Mouse (Mus musculus) gastrocnemius, adult 8-10 months (tissue): ENCODE measurements around the gene Top2b. TPM values are rescaled to one million over a fixed set of nuclear protein-coding genes. Genes with fewer than 3 reads are reported as not detected.

Experiments
- DNase-seq, 2 experiments: peaks; one replicate each; pipeline ENCODE4 v3.0.0; 2022; ENCODE audit warnings: low spot score in 2 of 2
- total RNA-seq, 4 experiments: library from RNA; stranded (reverse); gene quantifications; 2 replicates each; pipeline ENCODE4 v1.2.4; 2022

Top2b gene
- 10 to 100 TPM; 24.4 to 36.3 (median 29.6) TPM for total RNA-seq

- DNase-seq: peak; percentile 97
Measured at GRCm38 (mm10) chr14:16364878-16365337, at the start of gene Top2b. Gene Top2b, plus strand, starts transcription at chr14:16365179.

DNA sequence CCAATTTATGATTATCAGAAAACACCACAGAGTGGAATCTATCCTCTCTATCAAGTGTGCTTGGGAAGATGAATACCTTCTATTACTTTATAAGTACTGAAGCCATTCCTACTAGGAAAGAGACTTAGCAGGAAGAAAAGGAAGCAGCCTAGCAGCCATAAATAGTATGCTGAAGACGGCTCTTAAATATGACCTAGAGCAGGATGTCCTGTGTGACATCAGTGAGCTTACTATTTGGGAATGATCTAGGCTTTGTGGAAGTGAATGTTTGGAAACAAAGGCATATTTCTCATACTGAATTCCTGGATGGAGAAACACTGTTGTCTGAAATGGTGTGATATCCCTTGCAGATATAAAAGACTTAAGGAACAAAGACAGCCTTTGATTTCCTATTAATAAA, 48.3 kb upstream of the Top2b start:
- DNase-seq: no peak

- no peak for DNase-seq
Measured at GRCm38 (mm10) chr14:16319818-16320217, 45.2 kb upstream of the Top2b start.

- DNase-seq: no peak
Measured at GRCm38 (mm10) chr14:16324394-16324793, 40.6 kb upstream of the Top2b start.

DNA sequence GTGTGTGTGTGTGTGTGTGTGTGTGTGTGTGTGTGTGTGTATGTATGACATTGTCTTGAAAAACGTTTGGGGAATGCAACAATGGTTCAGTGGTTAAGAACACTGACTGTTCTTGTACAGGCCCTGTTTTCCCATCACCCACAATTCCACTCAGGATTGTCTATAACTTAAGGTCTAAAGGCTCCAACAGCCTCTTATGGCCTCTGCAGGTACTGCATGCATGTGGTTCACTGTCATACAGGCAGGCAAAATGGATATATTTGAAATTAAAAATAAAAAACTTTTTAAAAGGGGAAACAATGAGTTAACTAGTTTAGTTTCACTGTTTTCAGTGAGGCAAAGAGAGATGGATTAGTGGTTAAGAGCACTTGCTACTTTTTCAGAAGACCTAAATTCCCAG, 39.8 kb upstream of the Top2b start:
- no peak for DNase-seq

- peak in 1 of 2 experiments; percentile 31 for DNase-seq
Measured at GRCm38 (mm10) chr14:16328531-16328930, 36.4 kb upstream of the Top2b start.

GRCm38 (mm10) chr14:16328959-16329480, 36.0 kb upstream of the Top2b start:
- DNase-seq: no peak

- DNase-seq: no peak
Measured at GRCm38 (mm10) chr14:16329756-16330155, 35.2 kb upstream of the Top2b start.

GRCm38 (mm10) chr14:16334260-16334659, 30.7 kb upstream of the Top2b start:
- DNase-seq: no peak

DNA sequence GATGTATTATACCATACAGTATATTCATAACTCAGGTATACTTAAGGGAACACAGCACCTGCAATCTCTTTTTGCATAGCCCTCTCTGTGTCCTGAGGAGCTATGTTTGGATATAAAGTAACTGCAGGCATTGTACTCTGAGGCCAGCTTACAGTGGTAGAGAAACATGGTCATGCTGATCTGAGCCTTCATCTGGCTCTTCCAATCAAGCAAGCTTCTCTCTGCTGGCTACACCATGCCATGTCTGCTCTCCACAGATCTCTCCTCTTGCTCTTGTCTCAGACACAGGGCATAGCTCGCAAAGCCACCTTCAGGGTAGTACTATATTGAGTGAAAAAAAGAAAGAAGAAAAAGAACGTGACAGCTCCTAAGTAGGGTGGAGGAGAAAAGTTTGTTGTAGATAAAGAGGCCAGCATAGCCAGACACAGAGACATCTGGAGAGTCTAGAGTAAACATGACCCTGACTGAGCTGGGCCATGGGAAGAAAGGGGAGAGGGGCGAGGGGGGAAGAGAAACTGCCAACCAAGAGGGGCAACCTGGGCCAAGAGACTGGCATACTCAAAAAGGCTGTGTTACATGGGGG, 29.1 kb upstream of the Top2b start:
- no peak for DNase-seq

GRCm38 (mm10) chr14:16347505-16347904, 17.5 kb upstream of the Top2b start:
- DNase-seq: no peak

DNA sequence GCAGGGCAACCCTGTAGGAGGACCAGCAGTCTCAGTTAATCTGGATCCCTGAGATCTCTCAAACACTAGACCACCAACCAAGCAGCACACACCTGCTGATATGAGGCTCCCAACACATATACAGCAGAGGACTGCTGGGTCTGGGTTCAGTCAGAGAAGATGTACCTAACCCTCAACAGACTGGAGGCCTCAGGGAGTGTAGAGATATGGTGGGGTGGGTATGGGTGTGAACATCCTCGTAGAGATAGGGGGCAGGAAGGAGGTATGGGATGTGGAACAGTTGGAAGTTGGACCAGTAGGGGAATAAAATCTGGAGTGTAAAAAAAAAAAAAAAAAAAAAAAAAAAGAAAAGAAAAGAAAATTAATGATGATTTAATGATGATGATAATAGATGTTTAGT, 5.3 kb upstream of the Top2b start:
- DNase-seq: no peak

DNA sequence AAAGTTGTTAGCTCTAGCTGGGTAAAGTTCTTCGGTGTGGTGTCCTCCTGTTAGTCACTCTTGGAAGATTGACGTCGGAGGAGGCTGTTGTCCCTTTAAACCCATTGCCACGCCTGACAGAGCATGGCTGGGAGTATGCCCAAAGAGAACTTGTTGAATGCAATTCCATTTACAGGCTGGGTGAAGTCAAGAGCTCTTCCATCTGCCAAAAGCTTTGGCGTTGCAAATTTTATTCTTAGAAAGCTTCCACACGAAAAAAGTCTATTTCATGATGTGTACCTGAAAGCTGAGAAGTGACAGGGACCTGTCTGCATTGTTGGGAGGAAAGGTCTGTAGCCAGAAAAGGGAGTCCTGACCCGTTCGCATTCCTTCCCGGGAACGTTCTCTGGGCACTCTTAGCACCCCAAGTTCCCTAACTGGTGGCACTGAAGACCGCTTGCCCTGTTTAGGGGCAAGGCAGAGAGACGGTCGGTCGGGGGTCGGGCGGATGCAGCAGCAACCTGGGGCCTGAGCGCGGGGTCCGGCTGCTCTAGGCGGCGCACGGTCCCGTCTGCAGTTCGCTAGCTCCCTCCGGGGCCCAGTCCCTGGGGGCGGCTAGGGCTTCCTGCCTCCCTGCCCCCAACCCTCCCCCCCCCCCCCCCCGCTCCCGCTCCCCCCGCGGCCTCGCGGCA, 683 bp upstream of the Top2b start:
- DNase-seq: peak; percentile 21 to 22

DNA sequence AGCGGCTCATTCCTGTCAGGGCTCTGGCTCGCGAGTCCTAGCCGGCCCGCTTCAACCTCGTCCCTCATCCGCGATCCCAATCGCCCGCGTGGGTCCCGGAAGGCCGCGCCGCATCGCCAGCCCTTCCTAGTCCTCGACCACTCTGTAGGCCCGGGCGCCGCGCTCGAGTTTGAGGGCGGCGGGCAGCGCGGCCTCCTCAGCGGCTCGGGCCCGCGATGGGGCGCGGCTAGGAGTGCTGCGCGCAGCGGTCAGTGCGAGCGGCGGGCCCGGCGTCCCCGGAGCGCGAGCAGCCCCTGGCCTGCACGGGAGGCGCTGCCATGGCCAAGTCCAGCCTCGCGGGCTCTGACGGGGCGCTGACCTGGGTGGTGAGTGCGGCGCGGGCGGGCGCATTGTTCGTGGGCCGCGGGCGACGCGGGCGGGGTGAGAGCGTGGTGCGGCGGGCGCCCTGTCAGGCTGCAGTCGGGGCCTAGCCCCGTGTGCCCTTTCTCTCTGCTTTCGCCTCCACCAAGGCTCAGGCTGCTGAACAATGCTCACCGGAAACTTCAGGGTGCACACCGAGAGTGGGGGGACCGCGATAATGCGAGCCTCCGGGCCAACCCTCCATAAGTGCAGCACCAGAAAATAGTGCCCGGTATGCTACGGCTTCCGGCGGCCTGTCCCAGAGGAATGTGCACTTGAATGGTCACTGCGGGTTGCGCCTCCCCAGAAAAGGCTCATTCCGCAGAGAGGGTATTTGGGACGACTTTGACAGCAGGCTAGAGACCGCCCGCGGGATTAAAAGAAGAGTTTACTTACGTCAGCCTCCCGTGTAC, 589 bp downstream of the Top2b start:
- peak; percentile 31 to 60 for DNase-seq

DNA sequence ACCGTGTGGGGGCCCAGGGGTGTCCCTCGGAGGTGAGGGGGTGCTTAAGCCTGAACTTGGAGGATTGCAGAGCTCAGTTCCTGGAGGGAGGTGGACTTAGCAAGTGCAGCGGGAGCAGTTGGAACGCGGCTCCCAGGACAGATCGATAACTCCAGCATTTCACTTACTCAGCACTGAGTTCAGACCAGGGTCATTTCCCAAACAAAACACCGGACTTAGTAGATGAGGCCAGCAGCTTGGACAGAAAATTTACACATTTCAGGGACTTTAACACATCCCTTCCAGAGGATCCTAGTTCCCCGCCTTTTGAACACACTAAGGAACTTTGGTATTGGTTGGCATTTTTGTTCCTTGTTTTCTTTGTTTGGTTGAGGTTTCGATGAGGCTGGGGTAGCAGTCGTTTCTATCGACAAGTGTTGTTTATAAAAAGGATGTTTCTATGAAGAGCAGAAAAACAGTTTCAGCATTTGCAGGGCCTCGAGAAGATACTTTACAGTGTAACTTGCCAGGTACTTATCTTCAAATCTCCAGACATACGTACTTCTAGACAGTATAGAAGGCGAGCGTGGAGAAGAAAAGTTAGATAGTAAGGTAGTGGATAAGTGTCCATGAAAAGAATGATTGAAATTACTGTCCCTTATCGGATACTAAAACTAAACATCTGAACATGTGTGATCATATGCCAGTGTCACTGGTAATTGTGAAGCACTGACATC, 1.4 kb downstream of the Top2b start:
- no peak for DNase-seq

- DNase-seq: no peak
Measured at GRCm38 (mm10) chr14:16366986-16367385, 2.0 kb downstream of the Top2b start.

GRCm38 (mm10) chr14:16372761-16373160, 7.8 kb downstream of the Top2b start:
- DNase-seq: no peak

DNA sequence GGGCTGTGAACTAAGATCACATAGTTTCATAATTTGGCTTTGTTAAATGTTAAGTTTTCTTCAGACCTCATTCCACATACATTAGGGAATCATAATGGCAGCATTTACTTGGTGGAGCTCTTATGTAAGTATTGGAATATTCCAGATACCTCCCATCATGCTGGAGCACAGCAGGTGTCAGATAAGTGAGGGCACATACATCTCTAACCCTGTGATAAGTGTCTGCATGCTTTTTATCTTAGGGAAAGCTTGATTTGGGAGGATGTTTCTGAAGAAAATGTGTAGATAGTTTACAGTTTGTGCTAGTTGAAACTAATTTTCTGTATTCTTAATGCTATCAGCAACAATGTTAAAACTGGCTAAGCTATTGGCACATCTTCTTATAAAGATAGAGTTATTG, 8.2 kb downstream of the Top2b start:
- DNase-seq: no peak

GRCm38 (mm10) chr14:16379917-16380570, 15.1 kb downstream of the Top2b start:
- DNase-seq: no peak

DNA sequence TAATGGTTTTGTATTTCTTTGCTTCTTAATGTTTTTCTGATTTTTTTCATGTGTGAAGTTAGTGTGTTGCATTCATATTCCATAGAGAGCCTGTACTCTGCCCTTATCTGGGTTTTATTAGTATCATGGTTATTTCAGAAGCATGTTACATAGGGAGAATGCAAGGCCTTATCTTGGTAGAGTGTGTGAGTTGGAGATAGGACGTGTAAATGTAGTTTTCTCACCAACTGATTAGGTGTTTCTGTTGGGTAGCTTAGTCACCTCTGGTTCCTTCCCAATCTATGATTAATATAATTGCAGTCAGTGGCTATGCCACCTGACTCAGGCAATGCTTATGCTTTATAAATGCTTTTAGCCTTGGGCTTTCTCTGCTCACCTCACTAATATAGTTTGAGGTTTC, 19.8 kb downstream of the Top2b start:
- no peak for DNase-seq

DNA sequence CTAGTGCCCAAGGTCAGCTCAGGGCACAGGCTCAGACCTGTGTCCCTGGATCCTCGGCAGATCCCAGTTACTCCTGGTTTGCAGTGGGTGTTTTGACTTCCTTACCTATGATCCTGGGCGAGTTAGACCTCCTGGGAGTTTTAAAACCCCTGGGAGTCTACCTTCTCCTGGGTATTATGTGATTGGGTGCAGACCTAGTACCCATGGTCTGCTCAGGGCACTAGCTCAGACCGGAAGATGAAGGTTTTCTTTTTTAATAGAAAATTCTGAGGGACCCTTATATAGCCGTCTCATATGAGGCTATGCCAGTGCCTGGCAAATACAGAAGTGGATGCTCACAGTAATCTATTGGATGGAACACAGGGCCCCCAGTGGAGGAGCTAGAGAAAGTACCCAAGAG, 40.2 kb downstream of the Top2b start:
- no peak for DNase-seq
